Mouse (Mus musculus): Measurements from ENCODE around the gene Cyth2. TPM values are rescaled to one million over a fixed set of nuclear protein-coding genes. Genes with fewer than 3 reads are reported as not detected.

Gene Cyth2
- polyA plus RNA-seq (2012; ENCODE audit: insufficient read depth, insufficient read length, low replicate concordance, missing spikeins) = not detected in 2 replicates

DNA sequence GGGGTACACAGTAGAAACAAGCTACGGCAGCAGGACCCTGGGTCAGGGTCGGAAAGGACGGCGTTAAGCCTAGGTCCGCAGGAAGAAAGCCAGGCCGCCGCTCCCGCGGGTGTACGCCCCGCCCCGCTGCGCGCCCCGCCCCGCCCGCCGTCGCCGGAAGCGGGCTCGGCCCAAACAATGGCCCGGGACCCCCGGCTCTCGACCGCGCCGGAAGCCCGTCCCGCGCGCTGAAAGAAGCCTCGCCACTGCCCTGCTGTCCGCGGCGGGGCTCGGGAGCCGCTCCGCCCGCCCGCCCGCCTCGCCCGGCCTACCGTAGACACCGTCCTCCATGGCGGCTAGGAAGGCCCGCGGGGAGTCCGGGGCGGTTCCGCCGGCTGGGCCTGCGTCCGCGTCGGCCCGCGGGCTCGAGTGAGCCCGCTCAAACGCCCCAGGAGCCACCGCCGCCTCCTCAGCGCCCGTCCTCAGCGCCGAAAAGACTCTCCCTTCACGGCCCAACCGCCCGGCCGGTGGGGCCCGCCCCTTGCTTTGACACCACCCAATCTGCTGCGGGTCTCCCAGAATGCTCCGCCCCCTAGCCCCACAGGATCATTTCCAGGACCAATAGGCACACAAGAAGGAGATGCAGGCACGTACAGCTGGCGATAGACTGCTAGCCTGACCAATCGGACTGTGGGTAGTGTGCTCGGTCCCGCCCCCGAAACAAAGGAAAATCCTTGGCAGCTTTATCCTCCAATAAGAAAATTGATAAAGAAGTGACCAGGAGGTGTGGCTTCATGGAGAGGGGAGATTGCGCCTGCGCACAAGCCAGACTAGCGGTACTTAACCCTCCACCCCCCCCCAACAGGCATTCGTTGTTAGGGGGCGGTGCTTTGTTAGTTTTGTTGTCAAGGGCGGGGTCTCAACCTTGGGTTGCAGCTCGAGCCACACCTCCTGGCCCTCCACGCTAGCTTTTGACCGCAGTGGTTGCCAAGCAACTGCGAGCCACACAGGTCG, at the start of gene Cyth2:
TSS of gene Cyth2 (minus strand) at position 795 of the 993 bp plus-strand sequence.
- under 1% methylated on average over 91 of the region's 92 CpGs for WGBS
- Histone ChIP-seq H3K4me1 (ENCODE audit: control insufficient read depth, insufficient read depth, low read length) (peaks cover 15% of the 10 kb centered on the region), H3K4me3 (ENCODE audit: insufficient read depth, low read depth, low read length) (peak within 1 kb of the TSS; percentile 99), H3K27ac (ENCODE audit: insufficient read depth, low read depth, low read length) (peak within 1 kb of the TSS; percentile 92)
- TF ChIP-seq CTCF (IDR thresholded peaks at IDR 0.05; ENCODE audit: insufficient read depth, low read depth, low read length) (no peak), POLR2A (IDR thresholded peaks at IDR 0.05; ENCODE audit: insufficient read depth, low read depth, low read length) (peak; percentile 85)

DNA sequence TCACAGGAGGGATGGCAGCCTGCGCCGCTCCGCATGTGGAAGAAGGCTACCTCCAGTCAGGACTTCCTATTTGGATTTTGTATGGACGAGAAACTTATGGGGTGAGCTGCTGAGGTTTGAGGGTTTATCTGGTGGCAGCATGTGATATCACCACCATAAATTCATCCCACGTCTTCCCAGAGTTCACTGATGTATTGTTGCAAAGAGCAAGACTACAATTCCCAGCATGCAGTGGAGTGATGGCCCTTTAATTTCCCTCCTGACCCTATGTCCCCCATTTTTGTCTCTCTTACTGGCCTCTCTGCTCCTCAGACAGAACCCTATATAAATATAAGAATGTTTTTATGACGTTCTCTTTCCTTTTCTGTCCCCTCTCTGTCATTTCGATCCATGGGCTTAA, 48.4 kb upstream of the Cyth2 start:
- 91% methylated on average over 7 of the region's 7 CpGs for WGBS
- no peak for TF ChIP-seq POLR2A (IDR thresholded peaks at IDR 0.05; ENCODE audit: insufficient read depth, low read depth, low read length)
- TF ChIP-seq CTCF (IDR thresholded peaks at IDR 0.05; ENCODE audit: insufficient read depth, low read depth, low read length) = no peak
- Histone ChIP-seq H3K27ac (ENCODE audit: insufficient read depth, low read depth, low read length) (no peak overlapping the region), H3K4me3 (ENCODE audit: insufficient read depth, low read depth, low read length) (no peak overlapping the region), H3K4me1 (ENCODE audit: control insufficient read depth, insufficient read depth, low read length) (peaks cover 11% of the 10 kb centered on the region)

DNA sequence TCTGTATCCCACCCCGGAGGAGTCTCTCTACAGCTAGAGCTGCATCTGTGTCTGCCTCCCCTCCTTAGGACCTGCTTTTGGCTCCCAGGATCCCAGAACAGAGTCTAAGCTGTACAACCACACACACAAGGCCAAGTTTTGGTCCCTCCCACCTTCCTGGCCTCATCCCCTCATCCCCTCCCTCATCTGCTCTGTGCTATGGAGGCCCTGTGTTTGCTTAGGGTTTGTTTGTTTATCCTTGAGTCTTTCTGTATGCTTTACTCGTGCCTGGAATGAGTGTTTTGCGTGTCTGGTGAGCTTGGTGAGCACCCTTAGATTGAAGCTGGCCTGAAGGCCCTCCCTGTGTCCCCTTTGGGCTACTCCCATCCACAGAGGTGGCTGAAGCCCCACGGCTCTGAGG, 44.6 kb upstream of the Cyth2 start:
- TF ChIP-seq CTCF (IDR thresholded peaks at IDR 0.05; ENCODE audit: insufficient read depth, low read depth, low read length) = no peak
- no peak for TF ChIP-seq POLR2A (IDR thresholded peaks at IDR 0.05; ENCODE audit: insufficient read depth, low read depth, low read length)
- H3K27ac ChIP-seq (ENCODE audit: insufficient read depth, low read depth, low read length) = no peak overlapping the region
- WGBS = 89% methylated on average over 4 of the region's 4 CpGs
- H3K4me1 ChIP-seq (ENCODE audit: control insufficient read depth, insufficient read depth, low read length) = peaks cover 13% of the 10 kb centered on the region
- no peak overlapping the region for H3K4me3 ChIP-seq (ENCODE audit: insufficient read depth, low read depth, low read length)

DNA sequence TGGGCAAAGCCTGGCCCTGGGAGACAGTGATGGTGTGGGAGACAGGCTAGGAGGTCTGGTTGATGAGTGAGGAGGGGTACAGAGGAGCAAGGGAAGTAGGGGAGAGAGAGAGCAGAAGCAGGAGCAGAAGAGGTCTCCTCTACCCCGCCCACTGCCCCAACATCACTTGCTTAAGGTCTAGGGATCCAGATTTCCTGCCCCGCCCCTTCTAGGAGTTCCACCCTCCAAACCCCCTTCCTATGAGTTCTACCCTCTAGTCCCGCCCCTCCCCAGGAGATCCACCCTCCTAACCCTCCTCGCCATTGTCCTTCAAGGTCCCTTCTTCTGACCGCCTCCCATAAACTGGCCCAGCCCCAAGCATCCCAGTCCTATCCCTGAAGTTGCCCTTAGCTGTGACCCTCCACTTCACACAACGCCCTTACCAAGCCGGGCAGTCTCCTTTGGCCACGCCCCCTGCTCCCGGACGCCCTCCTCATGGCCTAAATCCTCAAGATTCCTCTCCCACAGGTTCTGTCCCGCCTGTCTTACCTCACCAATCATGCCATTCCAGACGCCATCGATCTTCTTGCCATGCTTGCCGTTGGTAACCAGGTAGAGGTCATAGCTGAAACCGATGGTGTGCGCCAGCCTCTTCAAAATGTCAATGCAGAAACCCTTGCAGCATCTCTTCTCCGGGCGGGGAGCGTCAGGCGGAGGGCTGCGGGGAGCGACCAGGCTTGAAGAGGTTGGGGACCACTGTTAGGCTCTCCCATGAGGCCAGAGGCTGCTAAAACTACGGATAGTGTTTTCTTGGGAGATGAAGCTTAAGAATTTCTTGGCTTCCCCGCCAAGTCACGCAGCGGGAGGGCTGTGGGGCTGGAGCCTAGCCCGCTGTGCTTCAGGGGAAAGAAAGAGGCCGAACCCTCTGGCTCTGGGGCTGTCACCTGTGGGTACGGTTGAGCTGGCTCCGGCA, 42.8 kb upstream of the Cyth2 start:
- peak overlapping the region; percentile 25 for H3K4me3 ChIP-seq (ENCODE audit: insufficient read depth, low read depth, low read length)
- 18% methylated on average over 30 of the region's 30 CpGs for WGBS
- TF ChIP-seq CTCF (IDR thresholded peaks at IDR 0.05; ENCODE audit: insufficient read depth, low read depth, low read length) = no peak
- no peak for TF ChIP-seq POLR2A (IDR thresholded peaks at IDR 0.05; ENCODE audit: insufficient read depth, low read depth, low read length)
- no peak overlapping the region for H3K27ac ChIP-seq (ENCODE audit: insufficient read depth, low read depth, low read length)
- peaks cover 13% of the 10 kb centered on the region for H3K4me1 ChIP-seq (ENCODE audit: control insufficient read depth, insufficient read depth, low read length)

DNA sequence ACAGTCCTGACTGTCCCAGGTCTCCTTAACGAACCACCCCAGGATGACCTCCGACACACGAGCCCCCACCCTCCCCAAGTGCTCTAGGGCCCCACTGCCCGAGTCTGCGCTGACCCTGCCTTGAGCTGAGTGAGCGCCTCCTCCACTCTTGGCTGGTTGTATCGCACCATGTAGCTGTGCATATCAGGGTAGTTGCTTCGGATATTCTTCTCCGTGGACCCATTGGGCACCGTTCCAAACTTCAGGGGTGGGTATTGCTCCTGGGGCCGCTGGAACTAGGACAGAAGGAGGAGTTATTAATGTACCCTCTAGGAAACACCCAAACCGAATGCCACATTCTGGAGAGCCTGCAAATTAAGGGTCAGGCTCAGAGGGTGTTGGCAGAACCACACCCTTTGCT, 38.7 kb upstream of the Cyth2 start:
- no peak overlapping the region for H3K27ac ChIP-seq (ENCODE audit: insufficient read depth, low read depth, low read length)
- WGBS = 79% methylated on average over 12 of the region's 12 CpGs
- H3K4me3 ChIP-seq (ENCODE audit: insufficient read depth, low read depth, low read length) = no peak overlapping the region
- TF ChIP-seq POLR2A (IDR thresholded peaks at IDR 0.05; ENCODE audit: insufficient read depth, low read depth, low read length) (no peak), CTCF (IDR thresholded peaks at IDR 0.05; ENCODE audit: insufficient read depth, low read depth, low read length) (no peak)
- peaks cover 18% of the 10 kb centered on the region for H3K4me1 ChIP-seq (ENCODE audit: control insufficient read depth, insufficient read depth, low read length)

DNA sequence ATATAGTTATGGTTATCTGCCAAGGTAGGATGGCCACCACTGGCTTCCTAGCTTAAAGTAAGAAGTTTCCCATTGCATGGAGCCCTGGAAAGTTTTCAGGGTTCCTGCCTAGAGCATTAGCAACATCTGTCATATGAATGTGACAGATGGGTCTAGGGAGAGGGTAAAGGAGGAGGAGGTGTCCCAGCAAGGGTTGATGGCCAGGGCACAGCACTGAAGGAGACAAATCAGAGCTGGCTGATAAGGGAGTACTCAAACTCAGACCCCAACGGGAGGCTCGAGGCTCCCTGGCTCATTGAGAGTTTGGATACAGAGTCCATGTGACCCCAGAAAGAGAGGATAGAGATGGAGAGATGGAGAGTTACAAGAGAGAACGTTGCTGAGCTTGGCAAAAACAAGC, 36.3 kb upstream of the Cyth2 start:
- WGBS = 78% methylated on average over 3 of the region's 3 CpGs
- Histone ChIP-seq H3K27ac (ENCODE audit: insufficient read depth, low read depth, low read length) (no peak overlapping the region), H3K4me3 (ENCODE audit: insufficient read depth, low read depth, low read length) (no peak overlapping the region), H3K4me1 (ENCODE audit: control insufficient read depth, insufficient read depth, low read length) (peaks cover 5% of the 10 kb centered on the region; the same call in 1 of the 2 replicates)
- TF ChIP-seq POLR2A (IDR thresholded peaks at IDR 0.05; ENCODE audit: insufficient read depth, low read depth, low read length) (no peak), CTCF (IDR thresholded peaks at IDR 0.05; ENCODE audit: insufficient read depth, low read depth, low read length) (no peak)

DNA sequence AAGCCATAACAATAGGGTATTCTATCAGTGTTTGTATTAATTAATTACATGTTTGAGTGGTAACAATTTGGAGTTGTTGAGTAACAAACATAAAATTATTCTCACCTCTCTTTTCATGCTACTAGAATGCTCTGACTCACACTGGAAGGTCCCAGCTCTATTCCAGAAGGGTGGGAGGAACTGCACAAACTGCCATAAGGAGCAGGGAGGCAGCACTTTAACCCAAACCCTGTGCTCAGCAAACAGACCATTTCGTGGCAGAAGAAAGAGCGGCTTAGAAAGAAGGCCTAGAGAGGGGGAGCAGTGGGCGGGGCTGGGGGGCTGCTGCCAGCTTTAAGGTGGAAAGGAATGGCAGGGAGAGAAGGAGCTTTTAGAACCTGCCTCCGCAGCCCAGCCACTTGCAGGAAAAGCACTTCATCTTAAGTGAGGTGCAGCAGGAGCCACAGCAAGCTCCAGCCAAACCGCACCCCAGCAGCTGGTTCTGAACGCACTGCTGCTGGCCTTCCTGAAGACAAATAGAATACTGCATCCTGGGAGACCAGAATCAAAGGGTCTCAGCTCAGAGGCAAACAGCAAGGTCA, 34.2 kb upstream of the Cyth2 start:
- Histone ChIP-seq H3K4me3 (ENCODE audit: insufficient read depth, low read depth, low read length) (no peak overlapping the region), H3K4me1 (ENCODE audit: control insufficient read depth, insufficient read depth, low read length) (peaks cover 5% of the 10 kb centered on the region; the same call in 1 of the 2 replicates), H3K27ac (ENCODE audit: insufficient read depth, low read depth, low read length) (no peak overlapping the region)
- 13% methylated on average over 6 of the region's 6 CpGs for WGBS
- TF ChIP-seq POLR2A (IDR thresholded peaks at IDR 0.05; ENCODE audit: insufficient read depth, low read depth, low read length) = no peak
- no peak for TF ChIP-seq CTCF (IDR thresholded peaks at IDR 0.05; ENCODE audit: insufficient read depth, low read depth, low read length)

DNA sequence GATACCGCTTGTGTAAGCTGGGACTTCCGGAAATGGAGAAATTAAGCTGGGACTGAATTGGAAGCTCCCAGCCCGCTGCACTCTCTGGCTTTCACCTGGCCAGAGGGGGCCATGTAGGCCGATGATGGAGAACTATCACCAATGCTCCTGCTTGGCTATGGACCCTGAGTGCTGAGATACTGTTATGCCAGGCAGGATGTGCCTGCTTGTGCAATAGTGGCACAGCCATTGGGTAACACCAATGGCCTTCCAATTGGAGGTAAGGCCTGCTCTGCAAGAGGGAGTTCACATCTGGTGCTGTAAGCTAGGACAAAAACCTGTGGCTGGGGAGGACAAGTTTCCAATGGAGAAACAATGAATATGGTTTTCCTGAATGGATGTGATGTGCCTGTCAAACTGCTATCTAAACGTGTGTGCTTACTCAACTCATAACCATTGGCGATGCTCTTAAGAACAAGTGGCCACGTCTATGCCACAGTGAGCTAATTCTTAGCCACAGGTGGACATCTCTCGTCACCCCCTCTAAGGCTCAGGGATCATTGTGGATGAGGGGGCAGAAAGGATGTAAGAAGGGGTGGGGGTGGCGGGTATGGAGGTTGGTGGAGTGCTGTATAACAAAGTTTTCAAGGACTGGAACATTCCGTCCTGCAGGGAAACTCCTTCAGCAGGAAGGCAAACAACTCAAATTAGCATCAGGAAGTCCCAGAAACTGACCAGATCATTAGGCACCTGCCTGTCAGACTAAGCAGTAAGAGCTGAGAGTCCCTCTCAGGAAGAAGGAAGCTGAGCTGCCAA, 28.8 kb upstream of the Cyth2 start:
- Histone ChIP-seq H3K27ac (ENCODE audit: insufficient read depth, low read depth, low read length) (no peak overlapping the region), H3K4me3 (ENCODE audit: insufficient read depth, low read depth, low read length) (no peak overlapping the region), H3K4me1 (ENCODE audit: control insufficient read depth, insufficient read depth, low read length) (no peaks in the 10 kb centered on the region)
- TF ChIP-seq POLR2A (IDR thresholded peaks at IDR 0.05; ENCODE audit: insufficient read depth, low read depth, low read length) (no peak), CTCF (IDR thresholded peaks at IDR 0.05; ENCODE audit: insufficient read depth, low read depth, low read length) (no peak)
- WGBS = 92% methylated on average over 10 of the region's 10 CpGs
